Mouse (Mus musculus): ENCODE data around the gene Tmem206. TPM values are rescaled to one million over a fixed set of nuclear protein-coding genes. Genes with fewer than 3 reads are reported as not detected.

Tmem206 gene
- 1 to 10 TPM; 9.2 to 9.3 TPM for total RNA-seq (2021)

DNA sequence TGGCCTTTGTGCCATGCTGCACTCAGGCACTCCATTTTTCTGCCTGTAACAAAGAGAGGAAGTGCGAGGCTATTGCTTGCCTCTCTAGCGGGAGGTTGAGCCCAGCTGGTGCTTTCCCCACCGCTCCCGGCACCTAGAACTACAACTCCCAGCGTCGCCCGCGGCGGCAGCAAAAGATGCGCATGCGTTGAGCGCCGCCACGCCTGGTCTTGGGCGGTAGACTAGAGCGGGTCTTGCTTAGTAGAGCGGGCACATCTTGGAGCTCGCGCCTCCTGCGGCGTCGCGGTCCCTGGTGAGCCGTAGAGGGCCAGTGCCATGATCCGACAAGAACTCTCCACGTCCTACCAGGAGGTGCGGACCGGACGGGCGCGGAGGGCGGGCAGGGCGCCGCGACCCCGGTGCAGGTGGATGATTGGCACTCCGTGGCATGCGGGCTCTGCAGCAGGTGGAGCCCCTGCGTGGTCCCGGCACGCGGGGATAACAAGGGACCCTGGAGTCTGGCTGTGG is at the start of gene Tmem206:
Tmem206 (plus strand) TSS at position 187 of the 507 bp plus-strand sequence.
- peak; percentile 95 for DNase-seq

DNA sequence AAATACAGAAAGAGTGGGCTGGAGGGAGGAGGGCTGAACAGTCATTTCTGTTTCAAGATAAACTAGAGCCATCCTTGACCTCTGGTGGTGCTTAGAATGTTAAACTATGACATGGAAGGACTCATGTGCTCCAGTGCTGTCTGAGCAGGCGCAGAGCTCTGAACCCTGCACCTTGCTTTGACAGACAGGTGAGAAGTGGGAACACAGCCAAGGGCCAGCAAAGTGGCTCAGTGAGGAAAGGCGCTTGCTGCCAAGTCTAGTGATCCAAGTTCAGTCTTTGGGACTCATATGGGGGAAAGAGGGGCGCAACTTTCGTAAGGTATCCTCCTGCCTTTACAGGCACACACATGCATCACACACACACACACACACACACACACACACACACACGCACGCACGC is 49.5 kb upstream of the Tmem206 start:
- DNase-seq: no peak

DNA sequence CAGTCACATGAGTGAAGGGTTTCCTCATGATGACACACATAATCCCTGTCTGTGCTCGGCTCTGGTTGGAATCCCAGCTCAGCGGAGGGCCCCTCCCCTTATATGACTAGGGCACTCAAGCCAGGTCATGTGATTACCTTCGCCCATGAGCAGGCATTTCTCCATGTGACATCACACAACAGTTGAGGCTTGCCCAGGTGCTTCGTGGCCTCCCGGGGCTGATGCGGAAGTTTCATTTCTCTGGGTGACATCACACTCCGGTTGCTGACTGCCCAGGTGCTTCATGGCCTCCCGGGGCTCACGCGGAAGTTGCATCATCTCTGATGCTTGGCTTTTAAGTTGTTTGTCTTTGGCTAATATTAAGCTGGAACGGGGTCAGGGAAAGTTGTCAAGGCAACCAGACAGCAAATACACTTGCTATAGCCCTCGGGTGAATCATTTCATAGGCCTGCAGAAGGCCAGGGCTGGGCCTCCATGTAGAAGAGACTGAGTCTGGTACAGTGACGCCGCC is 48.1 kb upstream of the Tmem206 start:
- no peak for DNase-seq

DNA sequence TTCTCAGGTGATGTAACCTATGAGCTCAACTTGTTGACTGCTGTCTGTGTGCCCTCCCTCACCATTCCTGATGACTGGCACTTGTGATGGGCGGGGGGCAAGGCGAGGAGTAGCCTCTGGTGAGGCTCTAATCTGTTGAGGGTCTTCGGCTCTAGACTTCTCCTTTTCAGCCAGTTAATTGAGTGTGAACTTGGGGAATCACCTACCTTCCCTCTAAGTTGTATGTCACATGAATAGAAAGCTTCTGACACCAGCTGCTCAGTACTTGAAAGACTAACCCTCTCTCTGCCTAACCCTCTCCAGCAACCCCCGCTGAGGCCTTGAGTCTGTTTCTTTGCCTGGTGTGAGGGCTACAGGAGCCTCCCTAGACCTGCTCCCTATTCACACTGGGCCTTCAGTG is 47.4 kb upstream of the Tmem206 start:
- DNase-seq: no peak

DNA sequence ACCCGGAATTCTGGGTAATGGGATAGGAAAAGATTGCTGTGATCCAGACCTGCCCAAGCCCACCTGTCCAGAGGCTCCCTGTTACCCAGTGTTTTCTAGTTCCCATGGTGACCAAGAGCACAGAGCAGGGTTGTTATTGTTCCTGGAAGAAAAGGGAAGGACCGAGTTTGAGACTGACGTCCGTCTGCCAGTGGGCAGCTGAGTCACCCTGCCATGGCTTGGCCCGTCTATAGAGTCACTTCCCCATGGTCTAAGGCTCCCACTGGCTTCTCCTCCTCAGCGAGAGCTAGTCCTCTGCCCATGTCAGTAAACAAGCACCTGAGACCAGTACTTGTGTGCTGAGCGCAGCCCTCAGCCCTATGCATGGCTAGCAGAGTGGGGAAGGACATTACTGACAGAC is 44.5 kb upstream of the Tmem206 start:
- no peak for DNase-seq

DNA sequence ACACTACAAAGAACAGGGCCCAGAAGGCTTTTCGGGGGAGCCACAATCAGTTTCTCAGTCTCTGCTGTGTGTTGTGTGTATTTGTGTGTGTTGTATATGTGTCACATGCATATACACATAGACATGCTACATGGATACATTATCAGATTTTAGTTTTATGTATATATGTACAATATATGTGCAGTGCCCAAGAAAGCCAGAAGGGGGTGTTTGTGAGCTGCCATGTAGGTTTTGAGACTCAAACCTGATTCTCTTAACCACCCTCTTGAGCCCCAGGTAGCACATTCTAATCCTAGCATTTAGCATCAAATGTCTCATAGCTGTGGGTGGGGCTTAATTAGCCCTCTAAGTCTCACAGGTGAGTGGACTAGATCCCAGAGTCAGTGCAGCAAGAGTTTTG is 43.4 kb upstream of the Tmem206 start:
- DNase-seq: no peak

DNA sequence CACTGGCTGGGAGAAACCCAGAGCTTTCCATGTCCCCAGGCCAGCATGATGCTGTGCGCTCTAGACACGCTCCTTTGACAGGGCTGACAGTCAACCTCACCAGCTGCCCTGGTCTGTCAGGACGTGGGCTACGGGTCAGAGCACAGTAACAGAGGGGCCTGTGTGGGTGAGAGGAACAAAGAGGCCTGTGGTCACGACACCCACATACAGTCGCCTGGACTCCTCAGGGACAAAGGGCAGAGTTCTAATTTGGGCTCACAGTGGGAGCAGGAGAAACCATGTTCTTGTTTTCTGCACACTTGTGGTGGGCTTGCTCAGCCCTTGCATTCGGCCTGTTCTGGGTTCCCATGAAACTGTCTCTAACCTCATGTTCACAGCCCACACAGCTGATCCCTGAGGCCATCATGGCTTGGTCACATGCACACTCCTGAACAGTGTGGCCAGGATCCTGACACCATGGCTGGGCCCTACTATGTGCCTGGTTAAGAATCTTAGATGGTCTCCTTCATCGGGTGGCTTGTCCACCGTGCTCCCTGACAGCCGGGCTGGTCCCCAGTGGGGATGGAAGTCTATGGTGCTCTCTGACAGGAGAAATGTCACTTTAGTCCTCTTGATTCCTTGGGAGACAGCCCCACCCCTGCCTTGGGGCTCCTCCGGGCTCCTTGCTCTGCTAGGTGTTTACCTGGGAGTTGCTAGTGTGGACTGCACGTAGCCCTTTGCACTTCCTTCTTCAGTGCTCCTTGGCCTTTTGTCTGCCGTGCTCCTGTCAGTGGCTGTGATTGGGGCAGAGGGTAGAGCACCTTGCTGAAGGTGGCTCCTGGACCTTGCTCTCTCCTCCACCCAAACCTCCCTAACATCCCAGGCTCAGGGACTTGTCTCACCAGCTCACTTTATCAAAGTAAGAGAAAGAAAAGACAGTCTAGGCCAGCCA is 42.3 kb upstream of the Tmem206 start:
- DNase-seq: no peak

DNA sequence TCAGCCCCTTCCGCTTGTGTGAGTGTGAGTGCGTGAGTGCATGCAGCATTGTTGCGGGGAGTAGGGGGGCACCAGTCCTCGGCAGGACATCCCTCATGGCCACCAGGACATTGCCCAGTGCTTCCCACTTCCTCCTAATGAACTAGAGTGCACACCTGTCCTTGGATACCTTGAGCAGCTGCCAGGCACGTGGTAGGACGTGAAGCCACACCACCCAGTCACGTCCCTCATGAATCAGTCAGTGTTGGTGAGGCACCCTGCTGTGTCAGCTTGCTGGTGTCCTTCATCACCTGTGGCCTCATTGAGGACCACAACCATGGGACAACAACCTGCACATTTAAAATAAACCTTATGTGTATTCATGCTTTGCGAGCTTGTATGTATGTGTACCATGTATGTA is 41.2 kb upstream of the Tmem206 start:
- DNase-seq: no peak

DNA sequence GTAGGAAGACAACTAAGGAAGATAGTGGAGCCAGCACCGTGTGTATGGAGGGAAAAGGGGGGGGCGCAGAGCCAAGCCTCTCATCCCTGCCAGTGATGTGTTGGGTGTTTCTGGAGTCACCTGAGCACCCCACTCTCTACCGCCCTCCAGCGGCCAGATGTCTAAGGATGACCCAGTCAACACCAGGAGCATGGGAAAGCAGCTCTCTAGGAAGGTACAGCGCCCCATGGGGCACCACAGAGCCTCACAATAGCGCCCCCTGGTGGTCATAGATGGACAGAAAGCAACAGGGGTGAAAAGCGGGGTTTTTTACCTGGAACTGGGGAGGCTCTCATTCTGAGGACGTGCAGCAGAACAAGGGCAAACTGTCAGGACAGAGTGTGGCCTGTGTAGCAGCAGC is 37.0 kb upstream of the Tmem206 start:
- DNase-seq: no peak

DNA sequence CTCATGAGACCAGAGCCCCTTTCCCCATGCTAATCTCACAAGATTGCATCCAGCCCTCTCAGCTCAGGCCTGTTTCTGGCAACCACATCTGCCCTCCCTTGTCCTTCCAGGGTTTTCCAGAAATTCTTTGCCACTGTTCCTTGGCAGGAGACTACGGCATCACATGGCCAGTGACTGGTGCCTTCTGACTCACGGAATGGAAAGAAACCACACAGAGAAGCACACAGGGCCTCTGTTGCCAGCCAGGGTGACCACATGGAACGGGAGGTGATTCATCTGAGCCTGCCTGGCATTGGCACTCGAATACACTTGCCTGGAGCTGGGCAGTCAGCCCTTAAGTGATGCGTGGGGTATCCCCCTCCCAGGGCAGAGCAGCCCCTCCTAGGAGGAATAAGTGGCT is 33.4 kb upstream of the Tmem206 start:
- DNase-seq: peak; percentile 48 to 49

DNA sequence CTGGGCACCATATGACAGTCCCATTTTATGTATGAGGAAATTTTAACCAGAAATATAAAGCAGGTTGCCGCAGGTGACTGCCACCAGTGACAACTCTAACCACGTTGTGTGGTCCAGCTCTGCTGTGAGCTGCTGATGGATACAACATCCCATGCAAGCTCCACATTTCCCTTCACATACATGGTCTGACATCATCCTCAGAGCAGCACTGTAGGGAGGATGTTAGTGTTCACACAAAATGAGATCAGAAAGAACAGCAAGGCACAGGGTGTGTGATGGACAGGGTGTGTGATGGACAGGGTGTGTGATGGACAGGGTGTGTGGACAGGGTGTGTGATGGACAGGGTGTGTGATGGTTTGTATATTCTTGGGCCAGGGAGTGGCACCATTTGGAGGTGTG is 32.7 kb upstream of the Tmem206 start:
- DNase-seq: no peak

DNA sequence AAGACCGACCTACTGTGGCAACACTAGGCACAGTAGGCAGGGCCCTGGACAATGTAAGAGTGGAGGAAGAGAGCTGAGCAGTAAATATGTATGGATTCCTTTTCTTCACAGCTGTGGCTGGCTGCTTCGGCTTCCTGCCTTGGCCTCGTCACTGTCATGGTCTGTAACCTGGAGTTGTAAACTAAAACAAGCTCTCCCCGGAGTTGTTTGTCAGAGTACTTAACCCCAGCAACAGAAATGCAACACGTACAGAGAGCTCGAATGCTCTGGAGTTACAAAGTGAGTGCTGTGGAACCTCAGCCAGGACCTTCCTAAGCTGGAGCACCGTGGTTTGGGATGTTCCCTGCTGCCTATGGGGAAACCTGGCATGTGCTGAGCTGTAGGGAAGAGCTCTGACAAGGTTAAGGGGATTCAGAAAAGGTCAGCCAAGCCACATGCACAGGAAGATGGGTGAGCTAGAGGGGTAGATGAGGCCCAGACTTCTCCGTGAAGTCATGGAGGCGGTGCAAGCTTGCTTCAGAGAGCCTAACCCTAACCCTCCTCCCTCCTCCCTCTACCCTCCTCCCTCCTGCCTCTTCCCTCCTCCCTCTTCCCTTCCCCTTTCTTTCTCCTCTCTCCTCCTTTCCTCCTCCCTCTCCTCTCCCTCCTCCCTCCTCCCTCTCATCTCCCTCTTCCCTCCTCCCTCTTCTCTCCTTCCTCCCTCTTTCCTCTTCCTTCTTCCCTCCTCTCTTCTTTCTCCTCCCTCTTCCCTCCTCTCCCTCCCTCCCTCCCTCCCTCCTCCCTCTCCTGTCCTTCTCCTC is 31.5 kb upstream of the Tmem206 start:
- DNase-seq: no peak

DNA sequence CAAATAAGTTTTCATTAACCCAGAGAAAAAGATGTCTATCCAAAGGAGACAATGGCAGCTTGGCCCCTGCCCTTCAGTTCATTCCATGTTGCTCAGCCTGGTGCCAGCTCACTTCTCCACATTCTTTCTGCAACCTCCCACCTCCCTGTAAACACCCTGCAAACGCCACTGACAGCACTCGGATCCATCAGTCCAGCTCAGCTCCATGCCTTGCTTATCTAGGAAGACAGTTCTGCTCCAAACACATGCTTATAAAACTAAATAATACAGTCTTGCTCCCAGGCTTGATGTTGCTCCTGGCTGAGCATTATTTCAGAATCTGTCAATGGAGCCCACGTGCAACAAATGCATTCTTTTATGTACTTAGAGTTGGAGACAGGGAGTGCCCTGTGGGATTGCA is 29.9 kb upstream of the Tmem206 start:
- no peak for DNase-seq

DNA sequence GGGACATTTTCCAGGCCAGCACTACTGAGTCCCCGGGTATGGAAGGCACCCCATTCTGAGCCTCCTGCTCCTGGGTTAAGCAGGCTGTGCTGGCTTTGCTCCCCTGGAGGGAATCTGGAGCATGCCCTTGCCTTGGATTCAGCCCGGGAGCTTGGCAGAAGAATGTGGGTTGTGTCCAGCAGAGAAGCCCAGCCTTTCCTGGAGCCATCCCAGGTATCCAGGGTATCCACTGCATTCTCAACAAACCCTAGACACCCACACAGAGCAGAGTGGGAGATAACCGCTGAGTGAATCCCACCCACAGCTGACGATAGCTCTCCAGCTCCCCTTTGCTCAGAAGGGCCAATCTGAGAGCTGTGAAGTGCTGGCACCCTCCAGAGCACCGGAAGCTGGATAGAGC is 29.3 kb upstream of the Tmem206 start:
- peak; percentile 24 to 29 for DNase-seq

DNA sequence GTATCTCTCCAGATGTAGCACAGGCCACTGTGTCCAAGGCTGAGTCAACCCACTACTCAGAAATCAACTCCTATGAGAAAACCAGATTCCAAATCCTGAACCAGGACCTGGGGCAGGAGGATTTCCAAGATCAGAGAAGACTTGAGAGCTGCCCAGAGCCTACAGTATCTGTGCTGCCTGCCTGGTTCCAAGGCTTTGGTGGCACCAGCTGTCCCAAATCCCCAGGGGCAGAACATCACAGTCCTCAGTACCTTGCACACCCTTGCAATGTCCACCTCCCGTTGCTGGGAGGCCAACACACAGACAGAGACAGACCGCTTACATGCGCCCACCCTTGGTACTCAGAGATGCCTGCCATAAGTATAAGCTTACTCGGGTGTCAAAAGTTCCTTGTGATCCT is 27.4 kb upstream of the Tmem206 start:
- DNase-seq: no peak

DNA sequence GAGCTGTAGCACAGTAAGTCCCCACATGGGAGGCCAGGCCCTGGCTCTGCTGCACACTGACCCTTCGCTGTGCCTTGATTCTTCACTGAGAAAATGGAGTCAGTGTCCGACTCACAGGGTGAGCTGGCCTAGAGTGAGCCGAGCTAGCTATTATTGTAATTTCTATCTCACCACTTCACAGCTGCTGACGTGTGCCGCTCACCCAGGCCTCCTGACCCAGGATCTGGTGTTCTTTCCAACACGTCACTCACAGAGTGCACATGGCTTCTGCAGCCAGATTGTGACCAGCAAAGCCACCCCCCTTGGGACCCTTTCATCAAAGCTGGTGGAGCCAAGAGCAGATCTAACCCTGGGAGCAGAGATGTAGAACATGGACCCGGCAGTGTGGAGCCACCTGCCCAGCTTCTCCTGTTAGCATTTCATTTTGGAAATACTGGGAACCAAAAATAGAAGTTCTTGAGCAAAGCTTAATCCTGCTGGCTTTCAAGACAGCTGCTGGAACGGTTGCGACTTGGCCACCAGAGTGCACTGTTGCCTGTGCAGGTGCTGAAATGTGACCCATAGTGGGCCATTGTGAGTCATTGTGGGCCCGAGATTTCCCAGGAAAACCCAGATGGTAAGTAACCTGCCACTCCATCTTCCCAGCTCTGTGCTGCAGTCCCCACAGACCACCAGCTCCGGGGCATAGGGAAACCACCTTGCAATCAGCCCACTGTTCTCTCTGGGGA is 26.3 kb upstream of the Tmem206 start:
- no peak for DNase-seq

DNA sequence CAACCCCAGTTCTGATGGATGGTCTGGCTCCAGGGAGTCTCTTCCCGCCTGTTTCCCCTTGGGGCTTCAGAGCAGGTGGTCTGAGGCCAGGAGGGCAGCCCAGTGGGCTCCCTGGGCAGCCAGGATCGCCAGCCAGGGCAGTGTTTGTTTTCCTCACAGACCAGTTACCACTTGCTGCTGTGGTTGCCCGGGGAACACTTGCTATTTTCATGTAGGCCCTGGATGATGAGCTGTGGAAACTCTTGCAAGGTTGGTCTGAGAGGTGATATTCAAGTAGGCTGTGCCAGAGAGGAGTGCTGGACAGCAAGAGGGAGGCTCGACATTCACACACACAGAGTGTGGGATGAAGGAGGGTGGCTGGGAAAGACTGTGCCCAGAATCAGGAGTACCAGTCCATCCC is 23.8 kb upstream of the Tmem206 start:
- DNase-seq: no peak

DNA sequence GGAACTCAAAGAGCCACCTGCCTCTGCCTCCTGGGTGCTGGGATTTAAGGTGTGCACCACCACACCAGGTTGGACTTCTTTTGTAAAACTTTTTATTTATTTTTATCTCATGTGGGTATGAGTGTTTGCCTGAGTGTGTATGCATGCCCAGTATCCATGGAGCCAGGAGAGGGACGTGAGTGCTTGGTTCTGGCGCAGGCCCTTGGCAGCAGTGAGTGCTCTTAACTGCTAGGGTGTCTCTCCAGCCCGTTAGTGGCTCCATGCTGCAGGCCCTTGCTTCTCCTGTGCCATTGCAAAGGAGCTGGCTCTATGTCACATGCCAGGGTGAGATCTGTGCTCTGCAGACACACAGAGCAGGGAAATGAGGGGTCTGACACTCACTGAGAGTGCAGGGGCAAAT is 22.0 kb upstream of the Tmem206 start:
- no peak for DNase-seq

DNA sequence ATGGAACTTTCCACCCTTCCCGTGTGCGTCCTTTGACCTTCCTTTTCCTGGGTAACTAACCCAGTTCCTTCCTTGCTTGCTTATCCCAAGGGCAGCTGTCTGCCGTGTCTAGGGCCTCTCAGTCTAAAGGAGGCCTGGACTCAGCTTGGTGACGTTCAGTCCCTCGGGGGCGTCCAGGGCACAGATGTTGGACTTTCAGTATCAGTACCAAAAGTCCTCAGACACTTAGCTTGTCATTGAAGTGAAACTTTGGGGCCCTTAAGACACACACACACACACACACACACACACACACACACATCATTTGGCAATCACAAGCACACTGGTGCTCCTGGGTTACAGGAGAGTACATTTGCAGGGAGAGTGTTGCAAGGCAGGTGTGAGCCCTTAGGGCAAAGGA is 21.5 kb upstream of the Tmem206 start:
- no peak for DNase-seq

DNA sequence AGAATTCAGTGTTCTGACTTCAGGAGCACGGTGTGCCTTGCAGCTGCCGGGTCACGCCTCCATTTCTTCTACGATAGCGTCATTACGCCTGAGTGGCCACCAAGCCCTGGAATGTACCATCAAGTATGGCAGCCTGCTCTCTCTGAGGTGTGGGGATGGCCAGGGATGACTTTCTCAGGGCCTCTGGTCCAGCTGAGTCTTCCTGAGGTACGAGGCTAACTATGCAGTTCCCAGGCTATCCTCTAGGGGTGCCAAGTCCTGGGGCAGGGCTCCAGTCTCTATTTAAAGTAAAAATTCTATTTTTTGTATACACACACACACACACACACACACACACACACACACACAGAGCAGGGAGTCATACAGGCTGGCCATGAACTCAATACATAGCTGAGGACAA is 20.1 kb upstream of the Tmem206 start:
- no peak for DNase-seq

DNA sequence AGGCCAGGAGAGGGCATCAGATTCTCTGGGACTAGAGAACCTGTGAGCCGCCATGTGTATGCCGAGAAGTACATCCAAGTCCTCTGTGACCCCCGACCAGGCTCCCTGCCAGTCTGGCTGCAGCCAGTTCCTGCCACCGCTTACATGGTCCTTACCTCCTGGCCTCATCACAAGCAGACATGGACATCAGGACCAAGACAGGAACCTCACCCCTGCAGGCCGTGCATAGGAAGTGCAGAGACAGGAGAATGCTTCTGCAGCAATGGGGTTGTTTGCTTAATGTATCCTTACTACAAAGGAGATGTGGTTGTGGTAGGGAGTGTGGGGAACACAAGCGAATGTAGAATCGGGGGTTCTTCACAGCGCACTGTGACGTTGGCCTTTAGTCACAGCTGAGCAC is 19.4 kb upstream of the Tmem206 start:
- no peak for DNase-seq

DNA sequence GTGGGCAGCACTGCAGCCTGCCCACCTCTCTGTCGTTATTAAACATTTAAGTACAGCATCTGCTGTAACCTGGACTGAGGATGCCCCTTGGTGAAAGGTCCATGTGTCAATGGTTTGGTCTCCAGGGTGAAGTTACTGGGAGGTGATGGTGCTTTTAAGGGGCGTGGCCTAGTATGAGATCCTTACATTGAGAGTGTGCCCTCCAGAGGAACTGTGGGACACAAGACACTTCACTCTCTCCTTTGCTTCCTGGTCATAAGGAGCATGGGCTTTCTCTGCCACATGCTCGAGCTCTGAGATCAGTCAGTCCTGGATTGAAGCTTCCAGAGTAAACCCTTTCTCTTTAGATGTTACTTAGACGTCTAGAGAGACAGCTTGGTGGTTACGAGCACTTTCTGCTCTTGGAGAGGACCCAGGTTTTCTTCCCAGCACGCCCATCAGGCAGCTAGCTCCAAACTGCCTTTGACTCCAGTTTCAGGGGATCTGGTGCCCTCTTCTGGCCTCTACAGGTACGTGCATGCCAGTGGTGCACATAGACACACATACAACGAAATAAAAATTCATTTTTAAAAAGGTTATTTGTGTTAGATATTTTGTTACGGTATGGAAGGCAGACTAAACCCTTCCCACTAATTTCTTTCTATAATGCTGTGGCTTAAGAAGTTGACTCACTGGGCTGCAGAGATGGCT is 17.8 kb upstream of the Tmem206 start:
- DNase-seq: no peak
